Mouse (Mus musculus) megakaryocyte, adult 5-6 weeks (primary cell): Measurements from ENCODE around the gene Psmg4. TPM values are rescaled to one million over a fixed set of nuclear protein-coding genes. Genes with fewer than 3 reads are reported as not detected.

Experiments used
- ATAC-seq: 2 replicates; pipeline ENCODE4 v1.8.0; 2016; ENCODE audit warnings: mild to moderate bottlenecking, inconsistent platforms; ENCODE audit not compliant: poor library complexity, severe bottlenecking
- total RNA-seq, 2 experiments: library from RNA; stranded (forward) in 1 of 2; stranded (reverse) in 1 of 2; fragments of 153-499, 151-499 nt in 1 of 2; fragments of 221-1000, 200-1000 nt in 1 of 2; gene quantifications; 2 replicates each; pipeline versions ENCODE4 v1.2.3 to v1.2.4; 2015 to 2017

Psmg4 gene
- total RNA-seq, 2 experiments from 2014 or later, result 59.5 to 182 TPM

DNA sequence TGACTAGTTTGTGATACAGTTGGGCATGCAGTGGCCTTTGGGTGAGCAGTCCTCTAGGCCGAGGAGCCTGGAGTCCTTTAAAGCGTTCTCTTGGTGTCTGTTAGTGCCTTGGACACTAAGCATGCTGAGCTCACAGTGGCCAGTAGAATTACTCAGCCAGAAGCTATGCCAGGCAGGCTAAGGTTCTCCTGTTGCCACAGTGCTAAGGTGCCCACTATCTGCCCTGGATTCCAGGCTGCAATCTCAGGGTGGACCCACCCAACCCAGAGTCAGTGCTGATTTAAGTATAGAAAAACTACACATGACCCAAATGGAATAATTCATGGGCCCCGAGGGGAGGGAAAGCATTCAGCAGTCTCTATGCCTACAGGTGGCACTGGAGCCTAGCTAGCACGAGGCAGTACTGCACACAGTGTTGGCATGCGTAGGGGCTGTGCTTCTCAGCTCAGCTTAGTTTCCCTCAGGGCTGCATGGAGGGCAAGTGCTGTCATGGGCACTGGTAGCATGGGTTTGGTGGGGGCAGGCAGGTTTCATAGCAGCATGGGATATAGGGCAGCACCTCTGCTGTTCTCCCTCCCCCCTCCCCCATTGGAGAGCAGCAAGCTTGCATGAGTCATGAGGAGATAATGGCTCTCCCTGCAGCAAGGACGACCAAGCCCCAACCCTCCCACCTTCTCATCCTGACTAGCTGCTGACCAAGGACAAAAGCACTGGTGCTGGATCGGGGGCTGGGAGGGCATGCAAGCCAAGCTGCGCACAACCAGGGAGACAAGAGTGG, 29.8 kb downstream of the Psmg4 start:
- no peak for ATAC-seq

DNA sequence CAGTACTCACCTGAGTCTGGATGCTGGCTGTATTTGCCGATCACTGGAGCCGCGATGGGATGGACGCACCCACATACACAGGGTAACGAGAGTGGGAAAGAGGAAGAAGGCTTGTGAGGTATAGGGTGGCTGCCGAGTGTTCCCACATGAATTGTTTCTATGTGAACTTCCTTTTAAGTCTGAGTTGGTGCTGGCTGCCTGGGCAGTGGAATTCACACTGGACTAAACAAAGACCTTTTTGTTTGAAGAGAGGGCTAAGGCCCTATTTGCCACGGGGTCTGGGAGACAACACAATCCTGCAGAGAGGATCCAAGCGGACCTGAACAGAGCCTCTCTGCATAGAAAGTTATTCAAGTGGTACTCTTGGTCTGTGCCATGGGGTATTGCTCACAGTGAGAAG, 30.6 kb downstream of the Psmg4 start:
- ATAC-seq, result peak; percentile 69

DNA sequence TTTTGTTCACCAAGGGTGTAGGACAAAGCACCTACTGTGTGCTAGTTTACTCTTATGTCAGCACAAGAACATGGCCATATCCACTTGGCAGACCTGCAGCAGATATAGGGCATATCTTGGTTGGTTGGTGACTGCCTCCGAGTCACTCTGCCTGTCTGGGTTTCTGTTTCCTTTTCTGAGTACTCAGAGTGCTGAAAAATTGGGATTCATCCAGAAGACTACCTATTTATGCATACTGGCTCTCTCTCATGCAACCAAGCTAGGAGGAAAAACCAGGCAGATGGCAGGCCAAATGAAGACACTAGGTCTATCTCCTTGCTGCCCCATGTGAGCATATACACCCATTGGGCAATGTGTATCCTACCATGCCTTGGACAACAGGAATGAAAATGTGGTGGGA, 32.9 kb downstream of the Psmg4 start:
- no peak for ATAC-seq

DNA sequence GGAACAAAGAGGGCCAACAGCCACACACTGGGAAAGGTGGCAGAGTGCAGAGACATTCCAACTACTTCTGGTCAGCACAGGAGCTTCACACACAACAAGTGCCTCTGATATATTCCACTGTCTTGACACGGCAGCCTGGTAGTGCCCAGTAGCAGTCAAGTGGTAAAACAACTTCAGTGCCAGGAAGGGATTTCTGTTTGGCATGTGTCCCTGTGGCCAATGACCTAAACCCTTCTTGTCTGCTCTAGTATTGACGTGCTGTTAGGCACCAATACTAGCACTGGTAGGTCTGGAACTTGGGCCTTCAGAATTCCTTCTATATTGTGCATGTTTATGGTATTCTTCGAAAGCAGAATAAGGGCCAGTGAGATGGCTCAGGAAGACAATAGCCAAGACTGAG, 42.5 kb downstream of the Psmg4 start:
- no peak for ATAC-seq

DNA sequence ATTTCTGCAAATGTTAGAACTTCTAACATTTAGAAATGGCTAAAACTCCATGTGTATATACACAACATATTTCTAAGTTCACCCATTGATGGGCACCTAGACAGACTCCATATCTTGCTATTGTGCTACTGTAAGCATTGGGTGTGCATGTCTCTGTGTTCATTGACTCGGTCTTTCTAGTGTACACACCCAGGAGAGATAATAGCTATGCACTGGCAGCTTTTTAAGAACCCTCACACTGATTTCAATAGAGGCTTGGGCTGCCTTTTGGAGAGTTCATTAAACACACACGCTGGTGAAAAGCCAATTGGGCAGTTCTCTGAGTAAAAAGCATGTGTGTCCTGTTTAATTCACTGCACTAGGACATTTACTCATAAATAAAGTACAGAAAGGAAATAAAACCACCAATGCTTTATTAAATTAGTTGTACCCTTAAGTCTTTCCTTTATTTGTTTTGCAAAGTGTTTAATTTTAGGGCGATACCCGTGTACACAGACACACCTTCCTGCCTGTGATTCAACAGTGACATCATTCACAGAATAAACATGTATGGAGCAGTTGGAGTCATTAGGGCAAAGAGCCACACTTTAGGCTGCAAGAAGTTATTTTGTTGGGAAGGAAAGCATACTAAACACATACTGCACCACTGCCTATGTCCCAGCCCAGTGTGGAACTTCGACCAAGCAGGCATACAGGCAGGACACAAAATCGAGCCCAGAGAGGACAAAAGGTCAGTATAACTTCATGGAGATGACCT, 45.1 kb downstream of the Psmg4 start:
- ATAC-seq, result no peak

DNA sequence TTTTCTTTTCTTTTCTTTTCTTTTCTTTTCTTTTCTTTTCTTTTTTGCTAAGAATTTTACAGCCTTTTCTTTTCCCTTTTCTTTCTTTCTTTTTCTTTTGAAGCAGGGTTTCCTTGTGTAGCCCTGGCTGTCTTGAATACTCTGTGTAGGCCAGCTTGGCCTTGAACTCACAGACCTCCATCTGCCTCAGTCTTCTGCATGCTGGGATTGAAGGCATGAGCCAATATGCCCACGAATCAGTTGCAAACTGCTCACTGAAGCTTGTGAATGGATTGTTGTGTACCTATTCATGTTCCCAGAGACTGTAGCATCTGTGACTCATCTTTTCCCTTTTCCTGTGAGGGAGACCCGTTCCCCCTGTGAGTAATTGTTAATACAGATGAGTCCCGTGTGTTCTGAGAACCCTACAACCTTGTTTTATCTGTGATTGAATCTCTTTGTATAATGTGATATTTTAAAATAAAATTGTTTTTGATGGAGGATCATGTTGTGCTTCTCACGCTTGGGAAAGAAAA, 48.6 kb downstream of the Psmg4 start:
- ATAC-seq, result no peak

DNA sequence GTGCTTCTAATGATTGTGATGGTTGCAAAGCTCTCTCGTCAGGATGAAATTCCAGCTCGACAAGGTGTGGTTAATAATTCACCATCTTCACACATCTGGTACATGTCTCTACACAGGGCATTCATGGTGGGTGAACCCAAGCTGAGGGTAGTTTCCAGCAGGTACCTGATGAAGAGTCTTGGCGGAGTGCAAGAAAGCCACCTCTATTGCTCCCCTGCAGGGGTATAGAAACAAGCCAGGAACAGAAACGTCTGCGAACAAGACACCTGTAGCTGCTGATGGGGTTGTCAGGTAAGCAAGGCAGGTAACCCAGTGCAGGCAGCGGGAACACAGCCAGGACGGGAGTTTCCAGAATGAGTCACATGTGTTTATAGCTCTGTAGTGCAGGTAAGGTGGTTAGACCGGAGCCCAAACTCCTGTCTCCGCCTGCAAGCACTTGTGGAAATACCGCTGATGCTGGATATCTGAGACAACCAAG, 50.0 kb downstream of the Psmg4 start:
- ATAC-seq, result no peak

DNA sequence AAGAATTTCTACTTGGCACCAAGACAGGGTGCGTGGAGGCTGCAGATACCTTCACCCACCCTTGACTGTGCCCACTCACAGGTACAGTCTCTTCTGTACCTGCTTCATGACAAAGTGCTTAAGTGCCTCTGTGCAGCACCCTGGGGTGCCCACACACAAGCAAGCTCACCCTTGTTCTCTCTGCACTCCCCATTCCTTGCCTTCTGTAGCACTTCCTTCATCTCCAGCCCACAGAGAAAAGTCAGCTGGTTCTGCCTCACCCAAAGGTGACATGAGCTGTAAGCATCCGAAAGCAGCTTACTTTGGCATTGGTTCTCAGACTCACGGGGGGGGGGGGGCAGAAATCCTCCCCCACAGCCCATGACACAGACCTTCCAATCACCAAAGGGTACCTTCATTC, 52.1 kb downstream of the Psmg4 start:
- ATAC-seq, result no peak

DNA sequence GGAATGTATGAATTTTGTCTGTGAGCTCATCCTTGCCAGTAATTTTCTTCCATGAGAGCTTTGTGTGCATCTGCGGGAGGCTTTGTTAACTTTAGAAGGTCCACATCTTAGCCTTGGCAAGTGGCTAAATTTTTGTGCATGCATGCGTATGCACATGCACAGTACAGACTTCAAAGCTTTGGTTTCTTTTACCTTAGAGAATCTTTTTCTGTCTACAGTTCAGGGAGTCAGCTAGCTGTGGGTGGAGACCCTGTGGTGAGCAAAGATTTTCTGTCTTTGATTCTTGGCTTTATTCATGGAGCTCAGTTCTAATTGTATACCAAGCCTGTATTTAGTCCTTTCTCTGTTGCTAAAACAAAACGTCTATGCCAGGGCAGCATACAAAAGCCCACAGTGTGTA, 56.0 kb downstream of the Psmg4 start:
- no peak for ATAC-seq

DNA sequence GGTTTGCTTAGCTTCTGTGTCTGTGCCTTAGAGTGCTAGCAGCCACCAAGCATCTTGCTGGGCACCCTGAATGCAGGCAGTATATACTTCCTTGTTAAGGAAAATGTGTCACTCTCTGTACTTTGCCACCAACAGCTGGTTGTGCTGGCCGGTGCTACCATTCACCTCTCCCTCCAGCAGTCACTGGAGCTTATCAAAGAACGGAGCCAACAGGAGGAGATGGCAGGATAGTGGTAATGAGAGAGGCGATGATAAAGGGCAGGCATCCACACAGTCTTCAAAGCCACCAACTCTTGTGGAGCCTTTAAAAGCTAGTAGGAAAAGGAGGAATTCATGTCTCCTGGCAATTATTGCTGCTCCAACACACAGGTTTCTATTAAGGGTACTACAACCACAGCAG, 57.0 kb downstream of the Psmg4 start:
- ATAC-seq, result no peak

DNA sequence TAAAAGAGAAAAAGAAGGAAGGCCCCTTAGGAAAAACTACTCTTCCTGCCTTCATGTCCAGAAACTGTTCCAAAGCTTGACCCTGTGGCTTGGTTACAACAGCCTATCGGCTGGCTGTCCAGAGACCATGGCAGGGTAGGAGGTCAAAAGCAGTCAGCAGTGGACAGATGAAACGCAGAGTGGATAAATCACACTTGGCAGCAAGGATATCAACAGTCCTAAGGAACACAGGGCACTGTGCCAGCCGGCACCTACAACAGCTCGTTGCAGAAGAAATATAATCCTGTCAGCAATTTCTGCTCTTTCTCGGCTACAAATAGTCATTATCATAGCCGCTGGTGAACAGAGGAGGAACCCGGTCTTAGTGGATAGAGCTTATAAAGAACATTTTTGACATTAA, 60.2 kb downstream of the Psmg4 start:
- ATAC-seq, result no peak

DNA sequence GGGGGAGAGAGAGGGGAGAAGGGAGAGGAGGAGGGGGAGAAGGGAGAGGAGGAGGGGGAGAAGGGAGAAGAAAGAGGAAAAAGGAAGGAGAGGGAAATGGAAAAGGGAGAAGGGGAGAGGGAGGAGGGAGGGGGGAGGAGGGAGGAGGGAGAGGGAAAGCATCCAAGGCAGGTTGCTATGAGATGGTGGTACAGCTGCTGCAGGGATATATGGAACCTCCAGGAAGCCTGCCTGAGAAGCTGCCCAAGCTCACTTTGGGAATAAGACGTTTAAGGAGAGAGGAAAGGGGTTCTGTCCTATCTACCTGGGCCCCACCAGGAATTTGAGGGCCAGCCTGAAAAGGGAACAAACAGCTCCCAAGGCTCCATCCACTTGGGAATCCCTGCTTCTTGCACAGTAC, 64.2 kb downstream of the Psmg4 start:
- ATAC-seq, result no peak

Other genes with a start within 250 kb of the Psmg4 start
- 93.7 and 94.6 TPM in 2 replicates for gene Nqo2, start 198.3 kb upstream of the Psmg4 start, total RNA-seq (2015)
- 77.5 and 81.5 TPM in 2 replicates for gene Nqo2, start 198.3 kb upstream of the Psmg4 start, total RNA-seq (2017)
- gene Ripk1, start 160.6 kb upstream of the Psmg4 start, total RNA-seq (2015), result 45.6 and 50.8 TPM in 2 replicates
- 56.9 and 57.3 TPM in 2 replicates for gene Ripk1, start 160.6 kb upstream of the Psmg4 start, total RNA-seq (2017)
- 16.8 and 17.8 TPM in 2 replicates for gene Serpinb6a, start 160.2 kb upstream of the Psmg4 start, total RNA-seq (2015)
- gene Serpinb6a, start 160.2 kb upstream of the Psmg4 start, total RNA-seq (2017), result 19.6 and 19.8 TPM in 2 replicates
- 33.3 and 47.8 TPM in 2 replicates for gene Bphl, start 125.4 kb upstream of the Psmg4 start, total RNA-seq (2015)
- 13.9 and 17.1 TPM in 2 replicates for gene Bphl, start 125.4 kb upstream of the Psmg4 start, total RNA-seq (2017)
- gene Tubb2a, start 85.0 kb upstream of the Psmg4 start, total RNA-seq (2015), result 11.6 and 12.8 TPM in 2 replicates
- gene Tubb2a, start 85.0 kb upstream of the Psmg4 start, total RNA-seq (2017), result 21.4 and 34.0 TPM in 2 replicates
- not detected in 2 replicates for gene Tubb2b, start 32.5 kb upstream of the Psmg4 start, total RNA-seq (2015)
- 0.15 and 0.53 TPM in 2 replicates for gene Tubb2b, start 32.5 kb upstream of the Psmg4 start, total RNA-seq (2017)
- 0.65 and 1.0 TPM in 2 replicates for gene Slc22a23, start 182.2 kb downstream of the Psmg4 start, total RNA-seq (2015)
- gene Slc22a23, start 182.2 kb downstream of the Psmg4 start, total RNA-seq (2017), result 0.22 and 2.7 TPM in 2 replicates